Mouse (Mus musculus): ENCODE data around the gene Kank2. TPM values are rescaled to one million over a fixed set of nuclear protein-coding genes. Genes with fewer than 3 reads are reported as not detected.

The Kank2 gene
- polyA plus RNA-seq, 1 experiment: 1.7 TPM

GRCm38 (mm10) chr9:21758576-21759529 is 39.7 kb downstream of the Kank2 start:
- H3K4me1 ChIP-seq (ENCODE audit: control insufficient read depth, insufficient read depth, low read length): peaks cover 3% of the 10 kb centered on the region; the same call in 1 of the 2 replicates
- no peak overlapping the region for H3K27ac ChIP-seq (ENCODE audit: control insufficient read depth, insufficient read depth, low read depth, low read length, poor library complexity)
- TF ChIP-seq POLR2A (IDR thresholded peaks at IDR 0.05; ENCODE audit: borderline replicate concordance, control insufficient read depth, low read depth, low read length): no peak
- no peak for TF ChIP-seq CTCF (IDR thresholded peaks at IDR 0.05; ENCODE audit: control insufficient read depth, insufficient read depth, low read length)
- 70% methylated on average over 14 of the region's 14 CpGs for WGBS
- H3K4me3 ChIP-seq (replicated peaks; ENCODE audit: control insufficient read depth, low read depth, low read length): peak overlapping the region; percentile 93

GRCm38 (mm10) chr9:21754516-21755321 is 43.8 kb downstream of the Kank2 start:
- peaks cover 1% of the 10 kb centered on the region; the same call in 1 of the 2 replicates for H3K4me1 ChIP-seq (ENCODE audit: control insufficient read depth, insufficient read depth, low read length)
- H3K4me3 ChIP-seq (replicated peaks; ENCODE audit: control insufficient read depth, low read depth, low read length): no peak overlapping the region
- 83% methylated on average over 13 of the region's 13 CpGs for WGBS
- no peak for TF ChIP-seq CTCF (IDR thresholded peaks at IDR 0.05; ENCODE audit: control insufficient read depth, insufficient read depth, low read length)
- no peak for TF ChIP-seq POLR2A (IDR thresholded peaks at IDR 0.05; ENCODE audit: borderline replicate concordance, control insufficient read depth, low read depth, low read length)
- no peak overlapping the region for H3K27ac ChIP-seq (ENCODE audit: control insufficient read depth, insufficient read depth, low read depth, low read length, poor library complexity)

- 79% methylated on average over 2 of the region's 2 CpGs for WGBS
- Histone ChIP-seq H3K4me1 (ENCODE audit: control insufficient read depth, insufficient read depth, low read length) (peaks cover 1% of the 10 kb centered on the region; the same call in 1 of the 2 replicates), H3K27ac (ENCODE audit: control insufficient read depth, insufficient read depth, low read depth, low read length, poor library complexity) (no peak overlapping the region), H3K4me3 (replicated peaks; ENCODE audit: control insufficient read depth, low read depth, low read length) (no peak overlapping the region)
- no peak for TF ChIP-seq POLR2A (IDR thresholded peaks at IDR 0.05; ENCODE audit: borderline replicate concordance, control insufficient read depth, low read depth, low read length)
- TF ChIP-seq CTCF (IDR thresholded peaks at IDR 0.05; ENCODE audit: control insufficient read depth, insufficient read depth, low read length): no peak
Observed at GRCm38 (mm10) chr9:21754003-21754402, 44.5 kb downstream of the Kank2 start.

- H3K27ac ChIP-seq (ENCODE audit: control insufficient read depth, insufficient read depth, low read depth, low read length, poor library complexity): no peak overlapping the region
- TF ChIP-seq CTCF (IDR thresholded peaks at IDR 0.05; ENCODE audit: control insufficient read depth, insufficient read depth, low read length) (no peak), POLR2A (IDR thresholded peaks at IDR 0.05; ENCODE audit: borderline replicate concordance, control insufficient read depth, low read depth, low read length) (no peak)
- no peak overlapping the region for H3K4me3 ChIP-seq (replicated peaks; ENCODE audit: control insufficient read depth, low read depth, low read length)
- 80% methylated on average over 10 of the region's 10 CpGs for WGBS
- H3K4me1 ChIP-seq (ENCODE audit: control insufficient read depth, insufficient read depth, low read length): no peaks in the 10 kb centered on the region; the same call in 1 of the 2 replicates
Observed at GRCm38 (mm10) chr9:21752252-21752792, 46.2 kb downstream of the Kank2 start.

- peak; percentile 8; the same call in 1 of the 2 replicates for TF ChIP-seq CTCF (IDR thresholded peaks at IDR 0.05; ENCODE audit: control insufficient read depth, insufficient read depth, low read length)
- no peak for TF ChIP-seq POLR2A (IDR thresholded peaks at IDR 0.05; ENCODE audit: borderline replicate concordance, control insufficient read depth, low read depth, low read length)
- Histone ChIP-seq H3K27ac (ENCODE audit: control insufficient read depth, insufficient read depth, low read depth, low read length, poor library complexity) (no peak overlapping the region), H3K4me1 (ENCODE audit: control insufficient read depth, insufficient read depth, low read length) (no peaks in the 10 kb centered on the region; the same call in 1 of the 2 replicates), H3K4me3 (replicated peaks; ENCODE audit: control insufficient read depth, low read depth, low read length) (no peak overlapping the region)
- 56% methylated on average over 6 of the region's 6 CpGs for WGBS
Observed at GRCm38 (mm10) chr9:21751347-21751746, 47.2 kb downstream of the Kank2 start.

GRCm38 (mm10) chr9:21750370-21750769 is 48.2 kb downstream of the Kank2 start:
- TF ChIP-seq CTCF (IDR thresholded peaks at IDR 0.05; ENCODE audit: control insufficient read depth, insufficient read depth, low read length): no peak
- TF ChIP-seq POLR2A (IDR thresholded peaks at IDR 0.05; ENCODE audit: borderline replicate concordance, control insufficient read depth, low read depth, low read length): no peak
- Histone ChIP-seq H3K27ac (ENCODE audit: control insufficient read depth, insufficient read depth, low read depth, low read length, poor library complexity) (no peak overlapping the region), H3K4me1 (ENCODE audit: control insufficient read depth, insufficient read depth, low read length) (no peaks in the 10 kb centered on the region; the same call in 1 of the 2 replicates), H3K4me3 (replicated peaks; ENCODE audit: control insufficient read depth, low read depth, low read length) (no peak overlapping the region)
- 60% methylated on average over 3 of the region's 3 CpGs for WGBS

- 80% methylated on average over 6 of the region's 6 CpGs for WGBS
- H3K4me1 ChIP-seq (ENCODE audit: control insufficient read depth, insufficient read depth, low read length): no peaks in the 10 kb centered on the region; the same call in 1 of the 2 replicates
- no peak overlapping the region for H3K4me3 ChIP-seq (replicated peaks; ENCODE audit: control insufficient read depth, low read depth, low read length)
- TF ChIP-seq CTCF (IDR thresholded peaks at IDR 0.05; ENCODE audit: control insufficient read depth, insufficient read depth, low read length) (no peak), POLR2A (IDR thresholded peaks at IDR 0.05; ENCODE audit: borderline replicate concordance, control insufficient read depth, low read depth, low read length) (no peak)
- no peak overlapping the region for H3K27ac ChIP-seq (ENCODE audit: control insufficient read depth, insufficient read depth, low read depth, low read length, poor library complexity)
Observed at GRCm38 (mm10) chr9:21749382-21750118, 49.0 kb downstream of the Kank2 start.
